Mouse (Mus musculus) gastrocnemius, postnatal 10 days (tissue): ENCODE results near the gene Ganab. TPM values are rescaled to one million over a fixed set of nuclear protein-coding genes. Genes with fewer than 3 reads are reported as not detected.

Source experiments
- DNase-seq: peaks from one replicate; pipeline ENCODE4 v3.0.0; 2021; ENCODE audit warnings: mixed read lengths
- total RNA-seq, 2 experiments: library from RNA; stranded (reverse); gene quantifications; 2 replicates each; pipeline ENCODE4 v1.2.3; 2021

Ganab gene
- total RNA-seq, 2 experiments from 2014 or later, result 42.1 to 58.8 TPM

DNA sequence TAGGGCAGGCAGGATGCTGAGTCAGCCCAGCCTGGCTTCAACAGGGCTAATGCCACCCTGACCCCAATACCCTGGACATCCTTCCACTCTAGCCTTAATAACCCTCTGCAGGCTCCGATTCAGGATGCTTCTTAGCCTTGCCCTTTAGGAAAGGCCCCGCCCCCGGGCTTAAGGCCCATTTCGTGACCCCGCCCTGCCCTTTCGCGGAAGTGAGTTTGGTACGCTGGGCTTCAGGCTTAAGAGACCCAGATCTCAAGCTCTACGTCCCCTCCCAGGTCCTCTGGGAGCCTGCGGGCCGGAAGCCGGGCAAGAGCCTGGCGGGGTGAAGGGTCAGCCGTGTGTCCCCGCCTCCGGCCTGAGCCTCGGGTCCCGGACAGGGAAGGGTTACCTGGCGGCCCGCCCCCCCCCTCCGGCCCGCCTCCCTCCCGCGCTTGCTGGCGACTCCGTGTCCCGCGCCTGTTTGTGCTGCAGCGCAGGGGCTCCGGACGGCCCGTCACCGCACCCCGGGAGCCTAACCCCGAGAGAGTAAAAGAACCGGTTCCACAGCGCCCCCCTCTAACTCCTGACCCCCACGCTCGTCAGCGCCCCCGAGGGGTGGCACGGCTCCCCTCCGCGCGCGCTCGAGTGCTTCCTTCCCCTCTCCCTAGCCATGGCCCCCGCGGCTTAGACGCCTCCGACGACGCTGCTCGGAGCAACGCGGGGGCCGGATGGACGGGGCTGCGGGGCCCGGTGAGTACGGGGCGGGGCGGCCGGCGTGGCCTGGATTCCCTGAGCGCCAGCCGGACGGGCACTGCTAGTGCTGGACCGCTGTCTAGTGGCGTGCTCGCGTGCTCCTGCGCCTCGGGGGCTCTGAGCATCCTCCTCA is 31.6 kb downstream of the Ganab start, which contains the start of the genes Rom1 and Eml3:
TSS of gene Rom1 (minus strand) at position 133 of the 865 bp plus-strand sequence.
TSS of gene Eml3 (plus strand) at position 329 of the 865 bp plus-strand sequence.
- peak; percentile 89 for DNase-seq

GRCm38 (mm10) chr19:8930117-8930516 is 32.2 kb downstream of the Ganab start:
- no peak for DNase-seq

GRCm38 (mm10) chr19:8930771-8931170 is 32.9 kb downstream of the Ganab start:
- DNase-seq, result no peak

DNA sequence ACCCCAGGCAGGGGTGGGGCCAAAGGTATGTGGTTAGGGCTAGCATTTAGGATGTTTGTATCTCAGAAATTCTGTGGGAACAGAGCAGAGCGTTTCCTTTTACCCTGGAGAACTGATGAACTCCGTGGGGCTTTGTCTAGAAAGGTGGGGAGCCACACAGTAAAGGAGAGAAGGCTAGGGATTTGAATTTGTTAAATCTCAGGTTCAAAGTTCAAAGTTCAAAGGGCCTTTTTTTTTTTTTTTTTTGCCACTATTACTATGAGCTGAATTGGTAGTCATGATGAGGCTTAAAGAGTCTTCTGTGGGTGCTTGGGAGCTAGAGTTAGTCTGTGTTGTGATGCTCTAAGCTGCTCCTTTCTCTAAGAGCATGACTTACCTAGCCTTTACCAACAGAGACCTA is 38.9 kb downstream of the Ganab start:
- DNase-seq, result no peak

DNA sequence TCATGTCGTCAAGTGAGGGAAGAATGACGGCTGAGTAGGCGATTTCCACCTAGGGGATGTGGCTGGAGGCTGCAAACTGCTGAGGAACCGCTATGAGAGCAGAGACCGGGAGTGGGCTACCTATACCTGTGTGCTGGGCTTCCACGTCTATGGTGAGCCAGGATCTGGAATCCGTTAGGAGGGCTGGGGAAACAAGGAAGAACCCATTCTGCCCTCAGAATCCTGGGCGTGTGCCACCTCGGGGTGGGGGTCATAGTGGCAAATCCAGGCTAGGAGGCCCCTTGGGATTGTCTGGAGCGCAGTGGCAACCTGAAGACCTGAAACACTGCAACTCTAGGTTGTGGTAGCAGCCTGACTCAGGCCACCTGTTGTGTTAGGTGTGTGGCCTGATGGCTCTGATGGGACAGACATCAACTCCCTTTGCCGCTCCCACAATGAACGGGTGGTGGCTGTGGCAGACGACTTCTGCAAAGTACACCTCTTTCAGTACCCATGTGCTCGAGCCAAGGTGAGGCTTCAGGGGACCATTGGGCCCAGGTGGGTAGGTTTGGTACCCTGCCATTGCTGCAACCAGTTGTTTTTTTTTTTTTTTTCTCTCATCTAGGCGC is 42.8 kb downstream of the Ganab start:
- DNase-seq, result no peak

- no peak for DNase-seq
These were observed 43.3 kb downstream of the Ganab start for GRCm38 (mm10) chr19:8941136-8941514.

DNA sequence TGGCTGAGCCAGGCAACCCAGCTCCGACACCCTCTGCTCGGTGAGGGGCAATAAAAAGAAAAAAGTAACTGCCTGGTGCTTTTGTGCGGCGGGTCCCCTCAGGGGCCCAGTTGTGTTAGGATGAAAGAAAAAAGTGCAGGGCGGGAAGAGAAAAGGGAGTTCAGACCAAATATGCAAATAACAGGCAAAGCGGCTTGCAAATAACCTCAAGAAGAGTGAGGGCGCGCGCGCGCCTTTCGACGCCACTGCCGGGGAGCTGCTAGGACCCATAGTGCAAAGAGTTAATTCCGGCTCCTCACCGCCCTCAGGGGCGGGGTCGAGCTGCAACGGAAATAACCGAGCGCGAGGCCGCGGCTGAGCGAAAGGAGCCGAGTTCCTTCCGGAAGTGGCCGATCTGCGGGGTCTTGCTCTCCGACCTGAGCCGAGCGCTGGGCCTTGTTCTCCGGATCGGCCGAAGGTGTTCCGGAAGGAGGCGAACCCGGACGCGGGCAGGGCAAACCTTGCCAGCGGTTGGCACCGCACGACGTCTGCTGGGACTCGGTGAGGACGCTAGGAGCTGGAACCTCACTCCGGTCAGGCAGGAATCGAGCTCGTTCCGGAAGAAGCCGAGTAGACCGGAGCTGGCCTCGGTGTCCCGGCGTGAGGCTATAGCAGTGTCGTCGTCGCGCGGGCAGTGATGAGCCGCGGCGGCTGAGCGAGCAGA is 43.8 kb downstream of the Ganab start, which contains the start of gene Mta2:
TSS of gene Mta2 (plus strand) at position 361 of the 703 bp plus-strand sequence.
- DNase-seq, result peak; percentile 97

DNA sequence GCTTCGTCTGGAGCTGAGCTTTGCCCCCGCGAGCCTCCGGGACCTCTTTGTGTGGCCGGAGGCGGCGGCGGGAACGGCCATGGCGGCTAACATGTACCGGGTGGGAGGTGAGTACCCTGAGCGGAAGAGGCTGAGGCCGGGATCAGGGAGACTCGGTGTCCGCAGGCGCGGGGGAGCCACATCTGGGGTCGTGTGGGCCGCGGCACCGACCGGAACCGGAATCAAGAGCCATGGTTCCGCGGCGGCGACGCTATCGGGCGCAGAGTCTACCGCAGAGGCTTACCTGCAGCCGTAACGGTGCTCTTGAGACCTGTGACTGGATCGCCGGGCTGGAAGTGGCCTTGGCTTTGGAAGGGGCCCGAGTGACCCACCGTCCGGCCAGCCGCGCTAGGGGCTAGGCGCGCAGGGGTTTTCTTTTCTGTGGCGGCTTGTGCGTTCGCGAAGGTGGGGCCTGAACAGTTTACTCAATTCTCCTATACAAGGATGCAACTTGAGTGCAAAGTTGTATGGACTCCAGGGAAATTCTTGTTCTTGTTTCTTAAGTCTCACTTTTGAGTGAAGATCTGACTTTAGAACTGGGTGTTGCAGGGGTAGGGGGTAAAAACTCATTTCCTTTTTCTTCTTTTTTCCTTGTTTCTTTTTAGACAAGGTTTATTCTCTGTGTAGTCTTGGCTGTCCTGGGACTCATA is 44.5 kb downstream of the Ganab start:
- DNase-seq, result no peak

DNA sequence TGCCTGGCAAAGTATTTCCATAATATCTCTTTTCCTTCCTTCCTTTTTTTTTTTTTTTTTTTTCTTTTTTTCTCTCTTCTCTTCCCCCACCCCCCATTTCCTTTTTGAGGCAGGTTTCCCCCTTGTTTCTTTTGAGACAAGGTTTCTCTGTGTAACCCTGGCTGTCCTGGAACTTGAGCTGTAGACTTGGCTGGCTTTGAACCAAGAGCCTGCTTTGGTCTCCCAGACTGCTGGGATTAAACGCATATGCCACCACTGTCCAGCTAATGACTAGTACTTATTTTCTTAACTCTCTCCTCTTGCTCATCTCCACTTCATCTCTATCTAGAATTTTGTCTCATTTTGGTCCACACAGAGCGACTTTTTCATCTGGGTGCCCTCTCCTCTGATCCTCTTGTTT is 45.2 kb downstream of the Ganab start:
- DNase-seq, result no peak

GRCm38 (mm10) chr19:8944062-8944461 is 46.2 kb downstream of the Ganab start:
- DNase-seq, result no peak

GRCm38 (mm10) chr19:8944750-8945149 is 46.9 kb downstream of the Ganab start:
- DNase-seq, result peak; percentile 77

GRCm38 (mm10) chr19:8945251-8945650 is 47.4 kb downstream of the Ganab start:
- DNase-seq, result no peak

GRCm38 (mm10) chr19:8946929-8947328 is 49.1 kb downstream of the Ganab start:
- DNase-seq, result no peak

- DNase-seq, result no peak
These were observed 52.3 kb downstream of the Ganab start for GRCm38 (mm10) chr19:8950190-8950589.

- no peak for DNase-seq
These were observed 54.4 kb downstream of the Ganab start for GRCm38 (mm10) chr19:8952241-8952640.

DNA sequence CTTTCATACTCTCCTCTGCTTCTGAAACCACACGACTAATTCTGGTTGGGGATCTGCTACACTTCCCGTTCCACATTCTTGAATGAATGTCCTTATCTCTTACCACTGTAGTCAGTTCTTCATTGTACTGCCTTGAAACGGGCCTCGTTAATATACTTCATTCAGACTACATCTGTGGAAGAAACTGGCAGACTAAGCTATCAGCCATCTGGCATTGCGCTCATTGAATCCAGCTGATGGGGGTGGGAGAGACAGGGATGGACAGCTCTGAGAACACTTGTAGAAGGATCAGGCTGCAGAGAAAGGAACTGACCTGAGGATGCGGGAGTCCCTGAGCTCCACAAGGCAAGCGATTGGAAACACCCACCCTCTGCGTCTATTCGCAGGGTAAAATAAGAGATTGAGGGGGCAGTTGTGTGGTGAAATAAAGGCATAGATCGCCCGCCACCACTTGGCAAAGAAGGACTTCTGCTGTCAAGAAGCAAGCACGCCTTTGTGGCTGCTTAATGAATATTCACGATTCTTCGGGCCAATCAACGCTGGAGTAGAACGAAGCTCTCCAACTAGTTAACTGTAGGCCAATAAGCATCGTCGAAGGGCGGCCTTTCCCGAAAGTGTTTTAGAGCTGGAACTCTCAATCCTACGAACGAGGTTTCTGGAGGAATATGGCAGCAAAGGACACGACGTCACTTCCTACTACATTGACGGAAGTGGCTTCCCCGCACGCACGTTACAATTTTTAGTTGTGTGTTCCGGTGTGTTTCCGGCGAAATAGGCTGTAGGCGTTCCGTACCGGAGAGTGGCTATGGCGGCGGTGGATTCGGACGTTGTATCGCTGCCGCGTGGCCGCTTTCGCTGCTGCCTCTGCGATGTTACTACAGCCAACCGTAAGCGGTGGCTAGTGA is 55.5 kb downstream of the Ganab start, which contains the start of gene Tut1:
TSS of gene Tut1 (plus strand) at position 713 of the 905 bp plus-strand sequence.
- DNase-seq, result peak; percentile 76

DNA sequence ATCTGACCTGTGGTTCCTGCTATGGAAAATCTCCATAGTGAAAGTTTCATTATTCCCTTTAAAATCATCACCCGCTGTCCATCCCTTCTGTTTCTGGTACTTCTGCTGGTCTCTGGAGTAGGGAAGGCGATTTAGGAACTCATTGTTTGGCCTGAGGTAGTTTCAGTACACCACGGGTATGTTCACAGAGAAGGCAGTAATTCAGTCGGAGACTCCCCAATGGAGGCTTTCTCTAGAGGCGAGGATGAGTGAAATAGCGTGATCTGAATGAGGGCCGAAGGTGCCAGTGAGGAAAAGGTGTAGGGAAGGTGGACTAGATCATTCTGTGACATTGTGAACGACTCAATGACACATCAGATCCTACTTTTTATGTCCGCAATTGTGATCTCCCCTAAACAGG is 56.3 kb downstream of the Ganab start:
- no peak for DNase-seq

GRCm38 (mm10) chr19:8962256-8962655 is 64.4 kb downstream of the Ganab start:
- no peak for DNase-seq

DNA sequence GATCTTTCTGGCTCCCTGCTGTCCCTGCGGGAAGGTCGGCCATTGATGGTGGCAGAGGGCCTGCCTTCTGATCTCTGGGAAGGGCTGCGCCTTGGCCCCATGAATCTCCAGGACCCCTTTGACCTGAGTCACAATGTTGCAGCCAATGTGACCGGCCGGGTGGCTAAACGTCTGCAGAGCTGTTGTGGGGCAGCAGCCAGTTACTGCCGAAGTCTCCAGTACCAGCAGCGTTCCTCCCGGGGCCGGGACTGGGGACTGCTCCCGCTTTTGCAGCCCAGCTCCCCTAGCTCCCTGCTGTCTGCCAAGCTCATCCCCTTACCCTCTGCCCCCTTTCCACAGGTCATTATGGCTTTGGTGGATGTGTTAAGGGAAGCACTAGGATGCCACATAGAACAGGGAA is 67.2 kb downstream of the Ganab start:
- DNase-seq, result no peak

DNA sequence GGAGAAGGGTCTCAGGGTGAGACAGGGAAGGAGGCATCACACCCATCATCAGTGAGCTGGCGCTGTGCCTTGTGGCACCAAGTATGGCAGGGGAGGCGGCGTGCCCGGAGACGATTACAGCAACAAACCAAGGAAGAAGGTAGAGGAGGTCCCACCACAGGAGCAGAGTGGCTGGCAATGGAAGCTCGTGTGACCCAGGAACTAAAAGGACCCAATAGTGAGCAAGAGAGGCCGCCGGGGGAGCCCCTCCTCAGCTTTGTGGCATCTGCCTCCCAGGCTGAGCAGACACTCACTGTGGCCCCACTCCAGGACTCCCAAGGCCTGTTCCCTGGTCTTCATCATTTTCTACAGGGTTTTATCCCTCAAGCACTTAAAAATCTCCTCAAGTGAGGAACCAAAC is 67.9 kb downstream of the Ganab start:
- DNase-seq, result peak; percentile 31

GRCm38 (mm10) chr19:8966198-8966589 is 68.3 kb downstream of the Ganab start:
- no peak for DNase-seq
